Mouse (Mus musculus): ENCODE measurements around the gene Ajuba. TPM values are rescaled to one million over a fixed set of nuclear protein-coding genes. Genes with fewer than 3 reads are reported as not detected.

Ajuba gene
- polyA plus RNA-seq, 1 experiment from 2014 or later, result 8.1 TPM

GRCm38 (mm10) chr14:54594631-54595414, 17.5 kb upstream of the Ajuba start:
- no peaks in the 10 kb centered on the region for H3K36me3 ChIP-seq (ENCODE audit: control insufficient read depth, insufficient read depth)
- peak; percentile 54 for ATAC-seq
- peak overlapping the region; percentile 25; the same call in 1 of the 2 replicates for H3K27ac ChIP-seq (ENCODE audit: low read length)
- H3K9ac ChIP-seq (replicated peaks; ENCODE audit: low read depth, low read length), result no peak overlapping the region
- 0 out of 2 replicates have a peak overlapping the region, but pooled peaks have one; percentile 8 for H3K4me2 ChIP-seq (ENCODE audit: low read length)
- WGBS, result 63% methylated on average over 28 of the region's 28 CpGs
- H3K4me3 ChIP-seq (replicated peaks; ENCODE audit: low read length), result no peak overlapping the region
- H3K27me3 ChIP-seq (replicated peaks; ENCODE audit: control insufficient read depth, insufficient read depth, low read length), result no peaks in the 10 kb centered on the region
- H3K4me1 ChIP-seq (replicated peaks; ENCODE audit: control insufficient read depth, insufficient read depth, low read length), result no peaks in the 10 kb centered on the region
- no peaks in the 10 kb centered on the region for H3K9me3 ChIP-seq (ENCODE audit: control insufficient read depth, low read length)

- H3K4me2 ChIP-seq (ENCODE audit: low read length), result no peak overlapping the region
- no peaks in the 10 kb centered on the region for H3K36me3 ChIP-seq (ENCODE audit: control insufficient read depth, insufficient read depth)
- 85% methylated on average over 3 of the region's 3 CpGs for WGBS
- no peaks in the 10 kb centered on the region for H3K27me3 ChIP-seq (replicated peaks; ENCODE audit: control insufficient read depth, insufficient read depth, low read length)
- no peak overlapping the region for H3K27ac ChIP-seq (ENCODE audit: low read length)
- ATAC-seq, result no peak
- H3K4me1 ChIP-seq (replicated peaks; ENCODE audit: control insufficient read depth, insufficient read depth, low read length), result no peaks in the 10 kb centered on the region
- H3K4me3 ChIP-seq (replicated peaks; ENCODE audit: low read length), result no peak overlapping the region
- no peak overlapping the region for H3K9ac ChIP-seq (replicated peaks; ENCODE audit: low read depth, low read length)
- no peaks in the 10 kb centered on the region for H3K9me3 ChIP-seq (ENCODE audit: control insufficient read depth, low read length)
Observed at GRCm38 (mm10) chr14:54594055-54594454, 16.7 kb upstream of the Ajuba start.

- no peak overlapping the region for H3K9ac ChIP-seq (replicated peaks; ENCODE audit: low read depth, low read length)
Observed at GRCm38 (mm10) chr14:54592319-54592934, 15.1 kb upstream of the Ajuba start.

GRCm38 (mm10) chr14:54591056-54591455, 13.7 kb upstream of the Ajuba start:
- H3K4me2 ChIP-seq (ENCODE audit: low read length), result no peak overlapping the region
- WGBS, result 90% methylated on average over 16 of the region's 16 CpGs

More at GRCm38 (mm10) chr14:54592319-54592934, 15.1 kb upstream of the Ajuba start:
- H3K9me3 ChIP-seq (ENCODE audit: control insufficient read depth, low read length), result no peaks in the 10 kb centered on the region
- no peaks in the 10 kb centered on the region for H3K4me1 ChIP-seq (replicated peaks; ENCODE audit: control insufficient read depth, insufficient read depth, low read length)
- no peaks in the 10 kb centered on the region for H3K36me3 ChIP-seq (ENCODE audit: control insufficient read depth, insufficient read depth)
- no peak overlapping the region for H3K4me2 ChIP-seq (ENCODE audit: low read length)
- H3K27me3 ChIP-seq (replicated peaks; ENCODE audit: control insufficient read depth, insufficient read depth, low read length), result no peaks in the 10 kb centered on the region
- no peak overlapping the region for H3K27ac ChIP-seq (ENCODE audit: low read length)
- no peak overlapping the region for H3K4me3 ChIP-seq (replicated peaks; ENCODE audit: low read length)
- WGBS, result 54% methylated on average over 10 of the region's 10 CpGs
- ATAC-seq, result no peak

GRCm38 (mm10) chr14:54583681-54584338, 6.5 kb upstream of the Ajuba start:
- no peak overlapping the region for H3K4me2 ChIP-seq (ENCODE audit: low read length)
- no peaks in the 10 kb centered on the region for H3K9me3 ChIP-seq (ENCODE audit: control insufficient read depth, low read length)
- no peaks in the 10 kb centered on the region for H3K4me1 ChIP-seq (replicated peaks; ENCODE audit: control insufficient read depth, insufficient read depth, low read length)
- H3K4me3 ChIP-seq (replicated peaks; ENCODE audit: low read length), result no peak overlapping the region
- no peaks in the 10 kb centered on the region for H3K36me3 ChIP-seq (ENCODE audit: control insufficient read depth, insufficient read depth)
- H3K27ac ChIP-seq (ENCODE audit: low read length), result no peak overlapping the region
- no peak overlapping the region for H3K9ac ChIP-seq (replicated peaks; ENCODE audit: low read depth, low read length)
- 39% methylated on average over 7 of the region's 7 CpGs for WGBS
- H3K27me3 ChIP-seq (replicated peaks; ENCODE audit: control insufficient read depth, insufficient read depth, low read length), result no peaks in the 10 kb centered on the region
- ATAC-seq, result 0 out of 2 replicates have a peak, but pooled peaks have one; percentile 38

More at GRCm38 (mm10) chr14:54591056-54591455, 13.7 kb upstream of the Ajuba start:
- Histone ChIP-seq H3K4me1 (replicated peaks; ENCODE audit: control insufficient read depth, insufficient read depth, low read length) (no peaks in the 10 kb centered on the region), H3K9ac (replicated peaks; ENCODE audit: low read depth, low read length) (no peak overlapping the region), H3K9me3 (ENCODE audit: control insufficient read depth, low read length) (no peaks in the 10 kb centered on the region), H3K27ac (ENCODE audit: low read length) (no peak overlapping the region), H3K27me3 (replicated peaks; ENCODE audit: control insufficient read depth, insufficient read depth, low read length) (no peaks in the 10 kb centered on the region), H3K36me3 (ENCODE audit: control insufficient read depth, insufficient read depth) (no peaks in the 10 kb centered on the region), H3K4me3 (replicated peaks; ENCODE audit: low read length) (no peak overlapping the region)
- no peak for ATAC-seq

DNA sequence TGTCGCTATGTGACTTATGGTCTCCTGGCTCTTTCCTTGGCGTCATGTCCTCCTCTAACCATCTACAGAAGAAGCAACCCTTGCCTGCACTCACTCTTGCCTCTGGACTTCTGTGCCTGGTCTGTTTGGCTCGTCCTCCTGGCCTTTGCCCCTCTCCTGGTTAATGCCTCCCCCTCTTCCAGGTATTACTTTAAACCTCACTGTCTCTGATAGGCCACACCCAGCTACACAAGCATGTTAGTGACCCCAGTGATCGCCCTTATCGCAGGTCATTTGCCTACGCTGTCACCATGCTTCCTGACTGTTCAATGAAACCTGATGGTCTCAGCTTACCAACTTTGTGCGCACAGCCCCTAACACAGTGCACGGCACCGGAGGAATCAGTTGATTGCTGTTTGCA, 5.2 kb upstream of the Ajuba start:
- no peaks in the 10 kb centered on the region for H3K36me3 ChIP-seq (ENCODE audit: control insufficient read depth, insufficient read depth)
- WGBS, result 90% methylated on average over 9 of the region's 9 CpGs
- H3K9ac ChIP-seq (replicated peaks; ENCODE audit: low read depth, low read length), result no peak overlapping the region
- H3K27ac ChIP-seq (ENCODE audit: low read length), result no peak overlapping the region
- no peak overlapping the region for H3K4me2 ChIP-seq (ENCODE audit: low read length)
- H3K9me3 ChIP-seq (ENCODE audit: control insufficient read depth, low read length), result no peaks in the 10 kb centered on the region
- H3K4me1 ChIP-seq (replicated peaks; ENCODE audit: control insufficient read depth, insufficient read depth, low read length), result peaks cover 7% of the 10 kb centered on the region
- no peaks in the 10 kb centered on the region for H3K27me3 ChIP-seq (replicated peaks; ENCODE audit: control insufficient read depth, insufficient read depth, low read length)
- no peak overlapping the region for H3K4me3 ChIP-seq (replicated peaks; ENCODE audit: low read length)
- no peak for ATAC-seq

- Histone ChIP-seq H3K4me3 (replicated peaks; ENCODE audit: low read length) (no peak overlapping the region), H3K27me3 (replicated peaks; ENCODE audit: control insufficient read depth, insufficient read depth, low read length) (peaks cover 3% of the 10 kb centered on the region; the same call in 1 of the 2 replicates), H3K4me1 (replicated peaks; ENCODE audit: control insufficient read depth, insufficient read depth, low read length) (peaks cover 27% of the 10 kb centered on the region), H3K36me3 (ENCODE audit: control insufficient read depth, insufficient read depth) (no peaks in the 10 kb centered on the region), H3K27ac (ENCODE audit: low read length) (no peak overlapping the region), H3K4me2 (ENCODE audit: low read length) (no peak overlapping the region), H3K9ac (replicated peaks; ENCODE audit: low read depth, low read length) (no peak overlapping the region), H3K9me3 (ENCODE audit: control insufficient read depth, low read length) (no peaks in the 10 kb centered on the region)
- no peak for ATAC-seq
- 90% methylated on average over 7 of the region's 7 CpGs for WGBS
Observed at GRCm38 (mm10) chr14:54579638-54580037, 2.3 kb upstream of the Ajuba start.

DNA sequence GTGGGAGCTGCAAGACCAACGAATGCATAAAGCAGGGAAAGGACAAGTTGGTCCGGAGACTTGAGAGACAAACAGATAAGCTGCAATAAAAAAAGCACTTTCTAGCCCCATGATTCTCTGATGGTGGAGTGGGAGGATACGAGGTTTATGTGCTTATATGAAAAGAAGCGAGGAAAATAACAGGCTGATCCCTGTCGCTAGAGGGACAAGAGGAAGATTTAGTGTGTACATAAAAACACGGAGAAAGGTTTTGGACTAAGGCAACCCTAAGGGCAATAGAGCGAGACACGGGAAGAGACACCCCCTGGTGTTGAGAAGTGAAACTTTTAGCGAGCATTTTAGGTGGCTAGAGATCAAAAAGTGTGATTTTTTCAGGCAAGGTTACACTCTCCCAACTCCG, 705 bp upstream of the Ajuba start:
- under 1% methylated on average over 10 of the region's 10 CpGs for WGBS
- H3K27ac ChIP-seq (ENCODE audit: low read length), result peak overlapping the region; percentile 16
- ATAC-seq, result no peak
- H3K9me3 ChIP-seq (ENCODE audit: control insufficient read depth, low read length), result no peaks in the 10 kb centered on the region
- peak overlapping the region; percentile 70 for H3K4me3 ChIP-seq (replicated peaks; ENCODE audit: low read length)
- H3K4me2 ChIP-seq (ENCODE audit: low read length), result peak overlapping the region; percentile 95
- H3K27me3 ChIP-seq (replicated peaks; ENCODE audit: control insufficient read depth, insufficient read depth, low read length), result peaks cover 3% of the 10 kb centered on the region; the same call in 1 of the 2 replicates
- H3K9ac ChIP-seq (replicated peaks; ENCODE audit: low read depth, low read length), result peak overlapping the region; percentile 53
- H3K36me3 ChIP-seq (ENCODE audit: control insufficient read depth, insufficient read depth), result no peaks in the 10 kb centered on the region
- peaks cover 40% of the 10 kb centered on the region for H3K4me1 ChIP-seq (replicated peaks; ENCODE audit: control insufficient read depth, insufficient read depth, low read length)
